Mouse (Mus musculus): ENCODE results near the gene Tia1.
"Not testable (repeated sequence)": the region's sequence is repeated elsewhere in the genome, so short reads cannot be mapped to it uniquely, and the experiment has no call there.

The Tia1 gene

DNA sequence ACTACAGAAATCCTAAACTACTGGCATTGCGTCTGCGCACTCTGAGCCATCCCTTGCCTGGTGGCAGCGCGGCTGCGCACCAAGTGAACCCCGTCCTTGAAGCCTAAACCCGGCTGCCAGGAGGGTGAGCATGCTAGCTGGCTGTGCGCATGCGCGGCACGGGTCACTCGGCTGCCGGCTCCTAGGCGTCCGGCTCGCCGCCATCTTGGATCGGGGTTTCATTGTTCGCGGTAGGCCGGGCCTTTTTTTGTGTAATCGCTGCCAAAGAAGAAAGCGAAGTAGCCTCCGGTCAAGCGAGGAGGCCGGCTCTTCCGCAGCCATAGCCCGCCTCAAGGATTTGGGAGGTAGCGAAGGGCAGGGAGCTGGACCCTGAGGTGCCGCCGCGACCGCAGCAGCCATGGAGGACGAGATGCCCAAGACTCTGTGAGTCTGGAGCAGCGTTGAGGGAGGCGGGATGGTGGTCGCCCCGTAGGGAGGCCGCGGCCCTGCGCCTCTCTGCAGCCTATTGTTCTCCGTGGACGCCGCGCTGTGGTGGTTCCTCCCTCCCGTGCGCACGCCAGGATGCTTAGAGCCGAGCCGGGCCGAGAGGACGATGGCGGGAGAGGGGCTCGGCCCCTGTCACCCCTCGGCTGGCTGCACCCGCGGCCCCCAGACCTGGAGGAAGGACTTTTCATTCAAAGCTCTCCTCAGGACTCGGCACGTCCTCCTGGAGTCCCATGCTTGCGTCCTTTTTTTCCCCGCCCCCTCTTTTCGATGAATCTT is at the start of gene Tia1:
Gene Tia1 (plus strand): TSS at position 120 of the 762 bp plus-strand sequence.
- DNase-seq (ENCODE audit: low read depth, low spot score) = peak; percentile 99

DNA sequence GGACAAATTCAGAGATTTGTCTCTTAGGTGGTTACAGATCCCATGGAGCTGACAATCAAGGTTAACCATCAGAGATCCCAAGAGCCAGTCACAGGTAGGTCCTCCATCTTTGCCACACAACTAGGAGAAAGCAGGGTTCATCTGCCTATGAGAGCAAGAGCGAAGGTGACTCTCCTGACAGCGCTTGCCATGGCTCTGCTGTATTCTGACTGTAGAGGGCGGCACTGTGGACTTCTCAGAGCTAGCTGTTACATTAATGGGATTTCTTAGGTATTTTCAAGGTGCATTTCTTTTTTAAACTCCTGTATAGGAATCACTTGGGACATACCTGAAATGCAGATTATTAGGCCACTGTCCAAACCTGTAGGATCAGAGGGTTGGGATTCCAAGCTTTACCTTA is 49.1 kb upstream of the Tia1 start:
- DNase-seq (ENCODE audit: low read depth, low spot score) = no peak

DNA sequence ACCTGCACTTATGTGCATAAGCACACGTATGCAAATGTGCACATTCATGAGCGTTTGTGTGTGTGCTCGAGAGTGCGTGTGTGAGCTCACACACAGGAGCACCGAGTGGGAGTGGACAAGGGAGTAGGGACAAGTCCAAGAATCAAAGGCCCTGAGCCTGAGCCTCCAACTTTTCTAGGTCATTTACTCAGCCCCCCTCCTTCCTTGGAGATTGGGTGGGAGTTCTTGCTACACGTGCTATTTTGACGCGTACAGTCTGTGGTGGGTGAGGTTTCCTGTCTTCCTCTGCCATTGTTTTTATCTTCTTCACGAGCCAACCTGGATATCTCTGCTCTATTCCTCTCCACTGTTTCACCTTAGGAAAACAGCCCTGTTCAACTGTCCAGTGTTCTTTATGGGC is 47.1 kb upstream of the Tia1 start:
- DNase-seq (ENCODE audit: low read depth, low spot score) = no peak

GRCm38 (mm10) chr6:86360691-86361090 is 43.3 kb upstream of the Tia1 start:
- no peak for DNase-seq (ENCODE audit: low read depth, low spot score)

- DNase-seq (ENCODE audit: low read depth, low spot score) = no peak
These were observed 42.6 kb upstream of the Tia1 start for GRCm38 (mm10) chr6:86361373-86361772.

- DNase-seq (ENCODE audit: low read depth, low spot score) = peak; percentile 67
These were observed 39.4 kb upstream of the Tia1 start for GRCm38 (mm10) chr6:86364442-86365141.

DNA sequence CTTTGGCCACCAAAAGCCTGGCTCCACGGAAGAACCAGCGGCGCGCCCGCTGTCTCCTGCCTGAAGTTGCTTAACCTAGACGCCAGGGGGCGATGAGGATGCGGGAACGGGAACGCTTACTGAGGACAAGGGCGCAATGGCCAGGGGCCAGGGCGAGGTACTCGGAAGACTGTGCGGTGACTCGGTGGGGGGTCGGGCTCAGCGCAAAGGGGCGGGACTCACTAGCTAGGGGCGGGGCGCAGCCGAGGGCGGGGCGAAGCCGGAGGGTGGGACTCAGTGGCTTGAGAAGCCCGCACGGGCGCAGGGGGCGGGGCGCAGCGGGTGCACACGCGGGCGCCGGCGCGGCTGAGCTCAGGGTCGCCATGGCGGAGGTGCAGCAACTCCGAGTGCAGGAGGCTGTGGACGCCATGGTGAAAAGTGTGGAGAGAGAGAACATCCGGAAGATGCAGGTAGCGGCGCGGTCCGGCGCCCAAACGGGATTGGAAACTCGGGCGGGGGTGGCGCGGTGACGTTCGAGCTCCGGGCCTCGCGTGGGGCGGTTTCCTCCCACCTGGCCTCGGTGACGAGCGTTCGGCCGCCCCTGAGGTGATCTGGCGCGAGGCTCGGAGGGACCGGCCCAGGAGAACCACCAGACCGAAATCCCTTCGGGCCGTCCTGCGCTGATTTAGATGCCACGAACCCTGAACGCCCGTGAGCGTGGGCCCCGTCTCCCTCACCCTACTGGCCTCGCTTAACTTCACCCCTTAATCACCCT is 38.5 kb upstream of the Tia1 start, which contains the start of gene Fam136a:
Gene Fam136a (plus strand): TSS at position 276 of the 754 bp plus-strand sequence.
- DNase-seq (ENCODE audit: low read depth, low spot score) = peak; percentile 99

DNA sequence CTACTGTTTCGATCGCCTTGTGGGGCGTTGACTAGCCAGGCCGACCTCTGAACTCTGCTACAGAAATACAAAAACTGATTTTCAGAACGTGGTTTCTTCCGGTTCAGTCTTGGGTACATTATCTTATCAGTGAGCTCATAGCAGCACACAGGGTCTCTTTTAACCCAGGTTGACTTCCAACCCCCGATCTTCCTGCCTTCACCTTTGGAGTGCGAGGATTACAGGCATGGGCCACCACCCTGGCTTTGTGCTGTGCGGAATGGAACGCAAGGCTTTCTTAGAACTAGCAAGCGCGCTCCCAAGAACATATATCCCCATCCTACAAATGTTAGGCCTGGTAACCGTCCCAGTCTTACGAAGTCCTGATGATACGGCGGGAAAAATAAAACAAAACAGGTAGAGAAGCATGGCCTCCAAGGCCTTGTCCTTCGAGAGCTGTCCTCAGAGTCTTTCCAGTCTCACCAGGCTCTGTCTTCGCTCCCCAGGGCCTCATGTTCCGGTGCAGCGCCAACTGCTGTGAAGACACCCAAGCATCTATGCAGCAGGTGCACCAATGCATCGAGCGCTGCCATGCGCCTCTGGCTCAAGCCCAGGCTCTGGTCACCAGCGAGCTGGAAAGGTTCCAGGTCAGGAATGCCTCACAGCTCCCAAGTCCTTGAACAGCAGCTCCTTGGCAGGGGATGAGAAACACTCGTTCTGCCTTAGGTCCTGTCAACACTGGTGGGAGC is 37.7 kb upstream of the Tia1 start:
- DNase-seq (ENCODE audit: low read depth, low spot score) = peak; percentile 44

DNA sequence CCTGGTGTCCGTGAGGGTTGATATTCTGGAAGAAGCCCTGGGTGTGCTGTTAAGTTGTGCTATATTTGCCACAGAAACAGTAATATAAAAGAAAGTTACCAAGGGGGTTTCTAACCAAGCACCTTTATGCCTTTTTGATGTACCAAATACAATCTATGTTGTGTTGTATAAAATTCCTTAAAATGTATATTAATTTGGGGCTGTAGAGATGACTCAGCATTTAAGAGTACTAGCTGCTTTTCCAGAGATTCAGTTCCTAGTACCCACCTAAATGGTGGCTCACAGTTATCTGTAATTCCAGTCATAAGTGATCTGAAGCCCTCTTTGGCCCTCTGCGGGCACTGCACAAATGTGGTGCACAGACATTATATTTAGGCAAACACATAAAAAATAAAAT is 37.2 kb upstream of the Tia1 start:
- no peak for DNase-seq (ENCODE audit: low read depth, low spot score)

GRCm38 (mm10) chr6:86368479-86368878 is 35.5 kb upstream of the Tia1 start:
- DNase-seq (ENCODE audit: low read depth, low spot score) = no peak

GRCm38 (mm10) chr6:86370093-86370713 is 33.8 kb upstream of the Tia1 start:
- DNase-seq (ENCODE audit: low read depth, low spot score) = no peak

DNA sequence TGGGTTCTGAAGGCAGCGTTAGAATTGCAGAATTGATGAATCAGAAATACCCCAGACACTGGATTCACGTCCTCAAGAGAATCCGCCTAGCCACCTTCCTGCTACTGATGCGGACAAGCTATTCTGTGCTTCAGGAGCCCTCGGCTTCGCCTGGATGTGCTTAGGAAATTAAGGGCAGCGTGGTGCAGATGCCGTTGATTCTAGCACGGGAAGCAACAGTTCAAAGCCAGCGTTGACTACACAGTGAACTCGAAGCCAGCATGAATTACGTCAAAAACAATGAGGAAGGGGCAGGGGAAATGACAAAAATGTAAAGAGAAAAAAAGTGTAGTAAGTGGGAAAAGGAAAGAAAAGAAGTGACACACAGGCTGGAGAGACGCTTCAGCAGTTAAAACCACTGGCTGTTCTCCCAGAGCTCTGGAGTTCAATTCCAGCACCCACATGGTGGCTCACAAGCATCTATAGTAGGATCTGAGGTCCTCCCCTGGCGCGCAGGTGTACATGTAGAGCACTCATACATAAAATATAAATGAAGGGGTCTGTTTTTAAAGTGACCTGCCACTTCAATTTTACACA is 33.2 kb upstream of the Tia1 start, which contains the start of gene Snrpg:
Gene Snrpg (plus strand): TSS at position 541 of the 576 bp plus-strand sequence.
- no peak for DNase-seq (ENCODE audit: low read depth, low spot score)

GRCm38 (mm10) chr6:86371340-86371911 is 32.6 kb upstream of the Tia1 start:
- DNase-seq (ENCODE audit: low read depth, low spot score) = peak; percentile 96

DNA sequence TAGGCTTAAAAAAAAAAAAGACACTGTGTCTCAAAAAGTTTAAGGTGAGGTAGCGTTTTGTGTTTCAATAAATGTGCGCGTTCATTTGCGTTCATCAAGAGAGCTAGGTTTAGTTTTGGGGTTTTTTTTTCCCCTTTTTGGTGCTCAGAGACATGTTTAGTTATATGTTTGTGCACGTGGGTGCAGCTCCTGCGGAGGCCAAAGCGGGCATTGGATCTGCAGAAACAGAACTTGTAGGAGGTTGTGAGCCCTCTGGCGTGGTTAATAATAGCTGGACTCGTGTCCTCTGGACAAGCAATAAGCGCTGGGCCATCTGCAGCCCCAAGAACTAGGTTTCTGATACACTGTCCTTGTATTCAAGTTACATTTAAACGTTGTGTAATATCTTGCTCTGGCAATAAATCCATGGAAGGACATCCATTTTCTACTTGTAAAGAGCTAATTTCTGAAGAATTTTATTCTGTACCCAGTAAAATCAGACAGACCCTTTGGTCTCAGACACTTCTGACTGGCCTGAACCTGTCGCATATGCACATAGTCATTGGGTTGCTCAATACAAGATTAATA is 32.0 kb upstream of the Tia1 start:
- no peak for DNase-seq (ENCODE audit: low read depth, low spot score)

- no peak for DNase-seq (ENCODE audit: low read depth, low spot score)
These were observed 30.5 kb upstream of the Tia1 start for GRCm38 (mm10) chr6:86373556-86373955.

- no peak for DNase-seq (ENCODE audit: low read depth, low spot score)
These were observed 25.7 kb upstream of the Tia1 start for GRCm38 (mm10) chr6:86378341-86378740.

DNA sequence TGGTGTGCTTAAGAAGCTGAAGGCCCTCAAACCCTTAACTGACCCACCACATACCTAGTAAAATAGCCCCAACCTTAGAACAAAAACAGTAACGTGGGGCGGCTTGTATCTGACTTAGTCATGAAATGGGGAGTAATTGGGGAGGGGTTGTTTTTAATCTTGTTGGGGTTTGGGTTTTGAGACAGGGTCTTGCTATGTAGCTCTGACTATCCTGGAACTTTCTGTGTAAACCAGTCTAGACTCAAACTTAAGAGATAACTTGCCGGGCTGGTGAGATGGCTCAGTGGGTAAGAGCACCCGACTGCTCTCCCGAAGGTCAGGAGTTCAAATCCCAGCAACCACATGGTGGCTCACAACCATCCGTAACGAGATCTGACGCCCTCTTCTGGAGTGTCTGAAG is 23.9 kb upstream of the Tia1 start:
- not testable (repeated sequence) for DNase-seq (ENCODE audit: low read depth, low spot score)

GRCm38 (mm10) chr6:86382551-86382950 is 21.5 kb upstream of the Tia1 start:
- DNase-seq (ENCODE audit: low read depth, low spot score) = no peak

DNA sequence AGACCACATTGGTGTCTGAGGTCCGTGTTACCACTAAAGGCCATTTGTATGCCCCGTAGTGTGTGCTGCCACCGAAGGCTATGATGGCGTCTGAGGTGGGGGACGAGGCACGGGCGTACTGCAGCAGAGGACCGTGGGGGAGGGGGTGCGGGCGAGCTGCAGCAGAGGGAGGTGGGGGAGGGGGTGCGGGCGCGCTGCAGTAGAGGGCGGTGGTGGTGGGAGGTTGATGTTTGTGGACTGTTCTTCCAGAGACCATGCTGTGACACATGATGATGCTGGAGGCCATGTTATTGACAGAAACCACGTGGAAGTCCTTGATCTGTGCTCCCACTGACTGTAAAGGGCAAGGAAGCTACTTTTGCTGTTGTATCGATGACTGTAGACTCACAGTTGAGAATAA is 20.6 kb upstream of the Tia1 start:
- no peak for DNase-seq (ENCODE audit: low read depth, low spot score)

DNA sequence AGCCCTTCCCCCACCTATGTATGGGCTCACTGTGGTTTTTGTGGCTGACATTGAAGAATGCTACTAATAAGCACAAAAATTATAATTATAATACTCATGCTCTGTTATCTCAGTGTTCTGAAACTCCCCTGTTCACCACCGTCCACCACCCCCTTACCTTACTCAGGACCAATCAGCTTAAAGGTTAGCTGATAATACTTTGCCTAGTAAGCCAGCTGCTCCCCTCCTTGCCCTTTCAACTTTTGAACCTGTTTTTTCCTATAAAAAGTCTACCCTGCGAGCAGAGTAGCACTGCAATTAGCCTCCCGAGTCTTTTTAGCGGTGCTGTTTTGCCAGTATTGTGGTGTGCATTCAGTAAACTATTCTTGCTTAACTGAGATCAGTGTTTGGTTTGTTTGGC is 19.3 kb upstream of the Tia1 start:
- DNase-seq (ENCODE audit: low read depth, low spot score) = no peak
